In genomic region chr17:29975731-29976130, GRCm38 (mm10) we compare ENCODE assay signal across 9 mouse cellular contexts. TPM values are rescaled to one million over a fixed set of nuclear protein-coding genes. Genes with fewer than 3 reads are reported as not detected.
DNase-seq lines count a peak whose midpoint lies in the region; ATAC-seq and TF ChIP-seq lines count a peak whose summit lies in the region.
"Had no signal": no experiment of that assay in that cellular context is flagged by ENCODE, and none has a peak within 500 bp of the region (broad histone marks: within the 10 kb centered on the region; RNA-seq: fewer than 3 reads in every experiment).

No protein-coding gene starts in this region.

- no peak overlapping the region for H3K27ac ChIP-seq in embryonic facial prominence, embryonic 14.5 days (replicated peaks; ENCODE audit: low read depth, low read length)
- H3K27ac ChIP-seq in heart, embryonic 10.5 days = no peak overlapping the region; the same call in 1 of the 2 replicates
- H3K27ac ChIP-seq in liver, embryonic 11.5 days (ENCODE audit: low read depth, low read length) = no peak overlapping the region
- H3K27ac ChIP-seq in neural tube, embryonic 14.5 days (ENCODE audit: low read depth, low read length) = no peak overlapping the region
- no peak overlapping the region for H3K27ac ChIP-seq in testis, adult 2 months (ENCODE audit: control insufficient read depth, insufficient read depth, low read depth, low read length)

- peaks cover 2% of the 10 kb centered on the region; the same call in 1 of the 2 replicates for H3K4me1 ChIP-seq in embryonic facial prominence, embryonic 14.5 days (ENCODE audit: control insufficient read depth, insufficient read depth, low read length)
- peaks cover 15% of the 10 kb centered on the region for H3K4me1 ChIP-seq in heart, embryonic 10.5 days
- 0 out of 2 replicates have a peak, but pooled peaks cover 3% of the 10 kb centered on the region for H3K4me1 ChIP-seq in liver, embryonic 11.5 days (replicated peaks; ENCODE audit: control insufficient read depth, insufficient read depth, low read length)
- no peaks in the 10 kb centered on the region for H3K4me1 ChIP-seq in neural tube, embryonic 14.5 days (ENCODE audit: control insufficient read depth, insufficient read depth, low read length)
- H3K4me1 ChIP-seq in testis, adult 2 months (ENCODE audit: control insufficient read depth, insufficient read depth, low read length) = peaks cover 3% of the 10 kb centered on the region

- DNase-seq in B cell, adult 2 months = peak; percentile 74 to 77
- DNase-seq in adrenal gland, postnatal 36 days = peak; percentile 91 to 94
- DNase-seq in embryonic facial prominence, embryonic 14.5 days (ENCODE audit: low spot score) = peak; percentile 86
- DNase-seq in heart, embryonic 10.5 days (ENCODE audit: low spot score) = peak; percentile 91
- peak; percentile 93 for DNase-seq in kidney, postnatal 10 days
- DNase-seq in liver, embryonic 11.5 days (ENCODE audit: low spot score) = peak; percentile 80

- no peaks in the 10 kb centered on the region for H3K36me3 ChIP-seq in embryonic facial prominence, embryonic 14.5 days (ENCODE audit: control insufficient read depth, insufficient read depth, low read length)
- H3K36me3 ChIP-seq in heart, embryonic 10.5 days = no peaks in the 10 kb centered on the region
- H3K36me3 ChIP-seq in liver, embryonic 11.5 days (ENCODE audit: control insufficient read depth, insufficient read depth, low read length) = no peaks in the 10 kb centered on the region
- H3K36me3 ChIP-seq in neural tube, embryonic 14.5 days (ENCODE audit: control insufficient read depth, insufficient read depth, low read length) = no peaks in the 10 kb centered on the region
- H3K36me3 ChIP-seq in testis, adult 2 months (ENCODE audit: control insufficient read depth, insufficient read depth, low read length) = no peaks in the 10 kb centered on the region

- H3K4me2 ChIP-seq in embryonic facial prominence, embryonic 14.5 days (ENCODE audit: low read depth, low read length) = no peak overlapping the region
- no peak overlapping the region for H3K4me2 ChIP-seq in liver, embryonic 11.5 days
- no peak overlapping the region for H3K4me2 ChIP-seq in neural tube, embryonic 14.5 days (ENCODE audit: low read depth, low read length)

- no peaks in the 10 kb centered on the region for H3K27me3 ChIP-seq in embryonic facial prominence, embryonic 14.5 days (replicated peaks; ENCODE audit: control insufficient read depth, insufficient read depth, low read length)
- no peaks in the 10 kb centered on the region for H3K27me3 ChIP-seq in heart, embryonic 10.5 days (ENCODE audit: insufficient read depth, poor library complexity, severe bottlenecking)
- H3K27me3 ChIP-seq in liver, embryonic 11.5 days (replicated peaks; ENCODE audit: control insufficient read depth, insufficient read depth, low read length) = no peaks in the 10 kb centered on the region
- no peaks in the 10 kb centered on the region for H3K27me3 ChIP-seq in neural tube, embryonic 14.5 days (ENCODE audit: control insufficient read depth, insufficient read depth, low read length)
- no peaks in the 10 kb centered on the region for H3K27me3 ChIP-seq in testis, adult 2 months (ENCODE audit: control insufficient read depth, insufficient read depth, low read length)

- peak; percentile 82; the same call in 1 of the 2 replicates for TF ChIP-seq CTCF in testis, adult 2 months (IDR thresholded peaks at IDR 0.05; ENCODE audit: control insufficient read depth, insufficient read depth, insufficient replicate concordance, low read depth, low read length)

- H3K4me3 ChIP-seq in embryonic facial prominence, embryonic 14.5 days (ENCODE audit: low read depth, low read length) = no peak overlapping the region
- H3K4me3 ChIP-seq in heart, embryonic 10.5 days = no peak overlapping the region
- no peak overlapping the region for H3K4me3 ChIP-seq in liver, embryonic 11.5 days (ENCODE audit: low read depth, low read length)
- no peak overlapping the region for H3K4me3 ChIP-seq in neural tube, embryonic 14.5 days (ENCODE audit: low read depth, low read length)
- H3K4me3 ChIP-seq in testis, adult 2 months (ENCODE audit: control insufficient read depth, low read depth, low read length) = no peak overlapping the region
- H3K4me3 ChIP-seq: erythroblast, embryonic 14.5 days had no signal

- H3K9ac ChIP-seq in embryonic facial prominence, embryonic 14.5 days (ENCODE audit: low read depth, low read length) = no peak overlapping the region
- H3K9ac ChIP-seq in liver, embryonic 11.5 days (ENCODE audit: low read depth, low read length) = no peak overlapping the region
- no peak overlapping the region for H3K9ac ChIP-seq in neural tube, embryonic 14.5 days (replicated peaks; ENCODE audit: low read depth, low read length)

- no peak for TF ChIP-seq POLR2A in testis, adult 2 months (IDR thresholded peaks at IDR 0.05; ENCODE audit: control insufficient read depth, low read depth, low read length)

- peak; percentile 79 for ATAC-seq in embryonic facial prominence, embryonic 14.5 days (ENCODE audit: low read depth)
- ATAC-seq in liver, embryonic 11.5 days (replicated peaks; ENCODE audit: low FRiP score) = 0 out of 2 replicates have a peak, but pooled peaks have one; percentile 49
- peak; percentile 69 for ATAC-seq in neural tube, embryonic 14.5 days (ENCODE audit: low read depth)

- H3K9me3 ChIP-seq in embryonic facial prominence, embryonic 14.5 days (ENCODE audit: control insufficient read depth, low read length) = no peaks in the 10 kb centered on the region
- no peaks in the 10 kb centered on the region for H3K9me3 ChIP-seq in heart, embryonic 10.5 days
- no peaks in the 10 kb centered on the region for H3K9me3 ChIP-seq in liver, embryonic 11.5 days (ENCODE audit: control insufficient read depth, low read length)
- no peaks in the 10 kb centered on the region for H3K9me3 ChIP-seq in neural tube, embryonic 14.5 days (ENCODE audit: control insufficient read depth, low read length)

- WGBS in embryonic facial prominence, embryonic 14.5 days = 5% methylated on average over 8 of the region's 8 CpGs
- WGBS in heart, embryonic 10.5 days = 7% methylated on average over 8 of the region's 8 CpGs
- 6% methylated on average over 8 of the region's 8 CpGs for WGBS in liver, embryonic 11.5 days
- 4% methylated on average over 8 of the region's 8 CpGs for WGBS in neural tube, embryonic 14.5 days

RNA-seq across cellular contexts. Expression of gene Mdga1, which starts 5.8 kb away (rescaled TPM):
- total RNA-seq in adrenal gland, postnatal 36 days (2021) = 1 to 10 TPM in 1 of 2 experiments, under 1 TPM in 1; 0.63 to 1.4 TPM
- 4.4 and 5.3 TPM in 2 replicates for polyA plus RNA-seq in embryonic facial prominence, embryonic 14.5 days (2014; fragmentation: Nextera tagmentation; extraction: Ambion mirVana)
- polyA plus RNA-seq in heart, embryonic 10.5 days (2016; fragmentation: Nextera tagmentation; extraction: Ambion mirVana) = 1.7 and 3.5 TPM in 2 replicates
- 1.2 and 1.7 TPM in 2 replicates for polyA plus RNA-seq in liver, embryonic 11.5 days (2014; fragmentation: Nextera tagmentation; extraction: Ambion mirVana)
- 10.6 and 10.7 TPM in 2 replicates for polyA plus RNA-seq in neural tube, embryonic 14.5 days (2014; fragmentation: Nextera tagmentation; extraction: Ambion mirVana)
- polyA plus RNA-seq in testis, adult 2 months (2012; rRNA removed) = 0.42 and 0.69 TPM in 2 replicates

RNA-seq across cellular contexts. Expression of gene Zfand3, which starts 28.8 kb away (rescaled TPM):
- 100 to 1,000 TPM; 145 to 165 TPM for total RNA-seq in adrenal gland, postnatal 36 days (2021)
- polyA plus RNA-seq in embryonic facial prominence, embryonic 14.5 days (2014; fragmentation: Nextera tagmentation; extraction: Ambion mirVana) = 41.0 and 43.3 TPM in 2 replicates
- polyA plus RNA-seq in heart, embryonic 10.5 days (2016; fragmentation: Nextera tagmentation; extraction: Ambion mirVana) = 54.2 and 54.7 TPM in 2 replicates
- 24.2 and 24.4 TPM in 2 replicates for polyA plus RNA-seq in liver, embryonic 11.5 days (2014; fragmentation: Nextera tagmentation; extraction: Ambion mirVana)
- polyA plus RNA-seq in neural tube, embryonic 14.5 days (2014; fragmentation: Nextera tagmentation; extraction: Ambion mirVana) = 36.8 and 37.5 TPM in 2 replicates
- 672 and 682 TPM in 2 replicates for polyA plus RNA-seq in testis, adult 2 months (2012; rRNA removed)

Comparison
In these comparisons a context has a peak if more than half of its experiments do, and no peak if none do; other contexts are left out.
1. RNA of gene Zfand3, which starts 28.8 kb away (polyA plus RNA-seq): 672 to 682 TPM in testis, adult 2 months; 54.2 to 54.7 TPM in heart, embryonic 10.5 days, 41.0 to 43.3 TPM in embryonic facial prominence, embryonic 14.5 days, 36.8 to 37.5 TPM in neural tube, embryonic 14.5 days and 24.2 to 24.4 TPM in liver, embryonic 11.5 days; every median in the first group is over 10 times any median in the second.
2. Peak in every context shown above with its lines, with median percentiles within 50 percentile points of each other: DNase-seq and ATAC-seq.